Mouse (Mus musculus) embryonic facial prominence, embryonic 11.5 days (tissue): ENCODE measurements around the gene Cnga3. TPM values are rescaled to one million over a fixed set of nuclear protein-coding genes. Genes with fewer than 3 reads are reported as not detected.
A peak's percentile ranks its signal among the peaks of the same experiment; 100 is the strongest.

Experiments used
- ATAC-seq: fragments of 200-750 bp; cut with Nextera tagmentation; replicated peaks from 2 replicates; pipeline ENCODE4 v1.8.0; 2017; ENCODE audit warnings: low read depth; ENCODE audit not compliant: insufficient number of reproducible peaks, low FRiP score, low TSS enrichment
- DNase-seq: peaks from one replicate; pipeline ENCODE4 v3.0.0-alpha.2; 2015; ENCODE audit warnings: low spot score
- H3K27ac ChIP-seq: fragments of 300-500 bp; sonication (generic); replicated peaks from 2 replicates; pipeline ENCODE4 v1.5.1; 2014; ENCODE audit warnings: mild to moderate bottlenecking, low read depth, low read length, control low read depth
- H3K27me3 ChIP-seq: fragments of 300-500 bp; sonication (generic); 2 replicates; pipeline ENCODE4 v1.6.1; 2014; ENCODE audit warnings: mild to moderate bottlenecking, low read length, moderate library complexity, mixed read lengths; ENCODE audit not compliant: control insufficient read depth, insufficient read depth
- H3K36me3 ChIP-seq: fragments of 300-500 bp; sonication (generic); replicated peaks from 2 replicates; pipeline ENCODE4 v1.6.1; 2014; ENCODE audit warnings: low read depth, mild to moderate bottlenecking, low read length, moderate library complexity, mixed read lengths; ENCODE audit not compliant: control insufficient read depth, insufficient read depth
- H3K4me1 ChIP-seq: fragments of 300-500 bp; sonication (generic); 2 replicates; pipeline ENCODE4 v1.6.1; 2014; ENCODE audit warnings: low read length, mixed read lengths; ENCODE audit not compliant: control insufficient read depth, insufficient read depth
- H3K4me2 ChIP-seq: fragments of 300-500 bp; sonication (generic); 2 replicates; pipeline ENCODE4 v1.6.1; 2014; ENCODE audit warnings: low read depth, mild to moderate bottlenecking, control low read depth, low read length, moderate library complexity
- H3K4me3 ChIP-seq: fragments of 300-500 bp; sonication (generic); 2 replicates; pipeline ENCODE4 v1.5.1; 2014; ENCODE audit warnings: low read depth, low read length, control low read depth
- H3K9ac ChIP-seq: fragments of 300-500 bp; sonication (generic); replicated peaks from 2 replicates; pipeline ENCODE4 v1.6.1; 2014; ENCODE audit warnings: mild to moderate bottlenecking, control low read depth, low read length
- H3K9me3 ChIP-seq: fragments of 300-500 bp; sonication (generic); replicated peaks from 2 replicates; pipeline ENCODE4 v1.6.1; 2016; ENCODE audit warnings: mild to moderate bottlenecking, low read length, inconsistent platforms, mixed read lengths; ENCODE audit not compliant: control insufficient read depth
- WGBS: fragments of 180-500 bp; shearing (Covaris S2); extraction: QIAGEN DNeasy Blood & Tissue Kit; methylation state at CpG from one replicate; pipeline ENCODE4 v1.1.7; 2014; 5-methylcytosine and 5-hydroxymethylcytosine counted together
- polyA plus RNA-seq: library from polyadenylated mRNA; unstranded; fragments of >200 nt; fragmentation: Nextera tagmentation; extraction: Ambion mirVana; gene quantifications from 2 replicates; pipeline ENCODE4 v1.2.1, GENCODE M21; 2014

The Cnga3 gene
- polyA plus RNA-seq, 1 experiment from 2014 or later: not detected

- Histone ChIP-seq H3K27ac (no peak overlapping the region), H3K27me3 (no peaks in the 10 kb centered on the region), H3K9ac (no peak overlapping the region), H3K4me2 (no peak overlapping the region), H3K4me1 (peaks cover 2% of the 10 kb centered on the region; the same call in 1 of the 2 replicates), H3K9me3 (no peaks in the 10 kb centered on the region), H3K36me3 (no peaks in the 10 kb centered on the region), H3K4me3 (no peak overlapping the region)
- WGBS: 78% methylated on average over 10 of the region's 10 CpGs
- ATAC-seq: no peak
- no peak for DNase-seq
These were observed 24.9 kb downstream of the Cnga3 start for GRCm38 (mm10) chr1:37239045-37239635.

- no peak overlapping the region for H3K9ac ChIP-seq
- H3K4me2 ChIP-seq: no peak overlapping the region
- DNase-seq (no peak), ATAC-seq (no peak)
- WGBS: 79% methylated on average over 8 of the region's 8 CpGs
- no peak overlapping the region for H3K4me3 ChIP-seq
- H3K27ac ChIP-seq: no peak overlapping the region
- no peaks in the 10 kb centered on the region for H3K27me3 ChIP-seq
- H3K36me3 ChIP-seq: no peaks in the 10 kb centered on the region
- H3K9me3 ChIP-seq: no peaks in the 10 kb centered on the region
- peaks cover 2% of the 10 kb centered on the region; the same call in 1 of the 2 replicates for H3K4me1 ChIP-seq
These were observed 28.0 kb downstream of the Cnga3 start for GRCm38 (mm10) chr1:37242253-37242652.

- Histone ChIP-seq H3K27ac (no peak overlapping the region), H3K4me2 (no peak overlapping the region), H3K9me3 (no peaks in the 10 kb centered on the region), H3K9ac (no peak overlapping the region), H3K4me3 (no peak overlapping the region), H3K36me3 (no peaks in the 10 kb centered on the region), H3K4me1 (no peaks in the 10 kb centered on the region), H3K27me3 (no peaks in the 10 kb centered on the region)
- ATAC-seq (no peak), DNase-seq (no peak)
- WGBS: 84% methylated on average over 2 of the region's 2 CpGs
These were observed 32.2 kb downstream of the Cnga3 start for GRCm38 (mm10) chr1:37246476-37246875.

GRCm38 (mm10) chr1:37248406-37248805, 34.2 kb downstream of the Cnga3 start:
- WGBS: 21% methylated on average over 2 of the region's 2 CpGs
- no peak overlapping the region for H3K27ac ChIP-seq
- no peak for ATAC-seq

GRCm38 (mm10) chr1:37250643-37251310, 36.5 kb downstream of the Cnga3 start:
- no peak; the same call in 1 of the 2 replicates for ATAC-seq
- Histone ChIP-seq H3K4me1 (no peaks in the 10 kb centered on the region), H3K4me3 (no peak overlapping the region), H3K36me3 (no peaks in the 10 kb centered on the region), H3K27ac (no peak overlapping the region), H3K27me3 (no peaks in the 10 kb centered on the region), H3K4me2 (no peak overlapping the region), H3K9ac (no peak overlapping the region), H3K9me3 (no peaks in the 10 kb centered on the region)
- DNase-seq: peak; percentile 92
- WGBS: 40% methylated on average over 5 of the region's 5 CpGs

More at GRCm38 (mm10) chr1:37248406-37248805, 34.2 kb downstream of the Cnga3 start:
- no peaks in the 10 kb centered on the region for H3K36me3 ChIP-seq
- H3K27me3 ChIP-seq: no peaks in the 10 kb centered on the region
- no peaks in the 10 kb centered on the region for H3K4me1 ChIP-seq
- no peaks in the 10 kb centered on the region for H3K9me3 ChIP-seq
- H3K9ac ChIP-seq: no peak overlapping the region
- H3K4me3 ChIP-seq: no peak overlapping the region
- H3K4me2 ChIP-seq: no peak overlapping the region
- DNase-seq: no peak

- WGBS: 87% methylated on average over 2 of the region's 2 CpGs
- ATAC-seq (no peak), DNase-seq (no peak)
- no peak overlapping the region for H3K4me2 ChIP-seq
- no peaks in the 10 kb centered on the region for H3K4me1 ChIP-seq
- no peaks in the 10 kb centered on the region for H3K9me3 ChIP-seq
- H3K4me3 ChIP-seq: no peak overlapping the region
- no peaks in the 10 kb centered on the region for H3K36me3 ChIP-seq
- H3K27me3 ChIP-seq: no peaks in the 10 kb centered on the region
- no peak overlapping the region for H3K27ac ChIP-seq
- no peak overlapping the region for H3K9ac ChIP-seq
These were observed 44.2 kb downstream of the Cnga3 start for GRCm38 (mm10) chr1:37258443-37258842.

GRCm38 (mm10) chr1:37272464-37272863, 58.2 kb downstream of the Cnga3 start:
- H3K4me1 ChIP-seq: no peaks in the 10 kb centered on the region
- no peak overlapping the region for H3K4me3 ChIP-seq
- peak; percentile 83 for DNase-seq
- H3K27ac ChIP-seq: no peak overlapping the region
- H3K9me3 ChIP-seq: no peaks in the 10 kb centered on the region
- WGBS: 7% methylated on average over 7 of the region's 7 CpGs
- no peak overlapping the region for H3K4me2 ChIP-seq
- H3K36me3 ChIP-seq: no peaks in the 10 kb centered on the region
- H3K9ac ChIP-seq: no peak overlapping the region
- no peaks in the 10 kb centered on the region for H3K27me3 ChIP-seq
- no peak for ATAC-seq

GRCm38 (mm10) chr1:37286556-37286955, 72.3 kb downstream of the Cnga3 start:
- Histone ChIP-seq H3K27me3 (no peaks in the 10 kb centered on the region), H3K4me2 (no peak overlapping the region), H3K9me3 (no peaks in the 10 kb centered on the region), H3K36me3 (no peaks in the 10 kb centered on the region), H3K9ac (no peak overlapping the region), H3K27ac (no peak overlapping the region), H3K4me1 (no peaks in the 10 kb centered on the region), H3K4me3 (no peak overlapping the region)
- DNase-seq (no peak), ATAC-seq (no peak)
- 80% methylated on average over 7 of the region's 7 CpGs for WGBS
